Mouse (Mus musculus): ENCODE measurements around the gene Ccdc40. TPM values are rescaled to one million over a fixed set of nuclear protein-coding genes. Genes with fewer than 3 reads are reported as not detected.

Gene Ccdc40
- total and polyA plus RNA-seq, 2 experiments = 0.09 TPM; not detected in 1

DNA sequence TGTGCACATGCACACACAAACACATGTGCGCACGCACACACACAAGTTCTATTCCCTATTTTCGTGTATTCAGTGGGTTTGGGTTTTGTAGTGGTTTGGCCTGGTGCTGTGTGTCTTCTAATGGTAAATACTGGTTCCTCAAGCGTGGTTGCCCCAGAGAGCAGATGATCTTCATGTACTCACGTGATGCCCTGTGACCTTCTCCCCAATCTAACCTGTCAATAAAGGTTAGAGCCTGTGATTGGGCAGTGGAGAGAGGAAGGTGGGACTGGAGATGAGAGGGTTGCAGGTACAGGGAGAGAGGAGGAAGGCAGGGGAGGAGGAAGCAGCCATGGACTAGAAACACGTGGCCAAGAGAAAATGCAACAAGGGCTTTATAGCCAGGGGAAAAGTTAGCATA, 10.5 kb upstream of the Ccdc40 start:
- WGBS = 54% methylated on average over 6 of the region's 6 CpGs
- H3K27me3 ChIP-seq (ENCODE audit: control insufficient read depth, insufficient read depth, low read length) = no peaks in the 10 kb centered on the region

DNA sequence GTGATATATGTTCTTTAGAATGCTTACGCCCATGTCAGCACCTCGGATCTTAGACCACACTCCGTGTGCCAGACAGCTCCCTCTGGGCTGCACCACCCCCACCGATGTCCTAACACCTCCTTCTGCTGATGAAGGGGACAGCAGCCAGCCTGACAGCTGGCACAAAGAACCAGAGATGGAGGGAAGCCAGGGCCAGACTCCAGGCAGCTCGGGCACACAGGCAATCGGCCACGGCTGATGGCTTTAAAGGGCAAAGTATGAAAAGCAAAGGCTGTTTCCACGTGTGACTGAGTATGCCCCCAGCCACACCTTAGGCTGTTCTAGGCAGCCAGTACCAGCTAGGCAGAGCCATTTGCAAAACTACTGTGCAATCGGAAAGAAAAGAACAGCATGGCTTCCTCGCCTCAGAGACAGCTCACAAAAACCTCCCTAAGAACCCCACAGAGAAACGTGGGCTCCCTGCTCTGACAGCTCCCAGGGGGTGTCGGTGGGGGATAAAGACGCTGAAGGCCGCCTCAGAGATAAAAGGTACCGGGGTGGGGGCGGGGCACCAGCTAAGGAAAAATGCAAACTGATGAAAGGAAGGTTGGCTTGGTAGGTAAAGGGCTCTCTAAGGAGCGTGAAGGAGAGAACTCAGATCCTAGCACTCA, 8.4 kb upstream of the Ccdc40 start:
- peaks cover 37% of the 10 kb centered on the region for H3K4me1 ChIP-seq (ENCODE audit: control insufficient read depth, insufficient read depth, low read length)
- peak overlapping the region; percentile 81 for H3K27ac ChIP-seq (replicated peaks; ENCODE audit: insufficient read depth, low read depth, low read length)
- TF ChIP-seq POLR2A (IDR thresholded peaks at IDR 0.05; ENCODE audit: extremely low read depth, insufficient read depth, low read length) = no peak
- H3K79me2 ChIP-seq (ENCODE audit: control insufficient read depth, insufficient read depth, low read length) = peaks cover 9% of the 10 kb centered on the region
- DNase-seq (ENCODE audit: extremely low read depth, low read depth, low spot score) = peak; percentile 96
- 27% methylated on average over 17 of the region's 17 CpGs for WGBS
- peak overlapping the region; percentile 53 for H3K9ac ChIP-seq (ENCODE audit: low read depth, low read length)
- no peaks in the 10 kb centered on the region for H3K27me3 ChIP-seq (ENCODE audit: control insufficient read depth, insufficient read depth, low read length)
- H3K36me3 ChIP-seq (ENCODE audit: control insufficient read depth, insufficient read depth, low read length) = no peaks in the 10 kb centered on the region
- H3K4me3 ChIP-seq (ENCODE audit: insufficient read depth, low read depth, low read length) = 0 out of 2 replicates have a peak overlapping the region, but pooled peaks have one; percentile 10

More for the DNA sequence above, 10.5 kb upstream of the Ccdc40 start:
- no peaks in the 10 kb centered on the region; the same call in 1 of the 2 replicates for H3K79me2 ChIP-seq (ENCODE audit: control insufficient read depth, insufficient read depth, low read length)
- no peak overlapping the region for H3K27ac ChIP-seq (replicated peaks; ENCODE audit: insufficient read depth, low read depth, low read length)
- no peak overlapping the region for H3K4me3 ChIP-seq (ENCODE audit: insufficient read depth, low read depth, low read length)
- H3K36me3 ChIP-seq (ENCODE audit: control insufficient read depth, insufficient read depth, low read length) = no peaks in the 10 kb centered on the region
- H3K4me1 ChIP-seq (ENCODE audit: control insufficient read depth, insufficient read depth, low read length) = peaks cover 50% of the 10 kb centered on the region
- H3K9ac ChIP-seq (ENCODE audit: low read depth, low read length) = no peak overlapping the region
- no peak for TF ChIP-seq POLR2A (IDR thresholded peaks at IDR 0.05; ENCODE audit: extremely low read depth, insufficient read depth, low read length)
- no peak for TF ChIP-seq CTCF (IDR thresholded peaks at IDR 0.05; ENCODE audit: low read depth, low read length)
- DNase-seq (ENCODE audit: extremely low read depth, low read depth, low spot score) = peak; percentile 91

- DNase-seq (ENCODE audit: extremely low read depth, low read depth, low spot score) = peak; percentile 78
- Histone ChIP-seq H3K4me1 (ENCODE audit: control insufficient read depth, insufficient read depth, low read length) (peaks cover 27% of the 10 kb centered on the region), H3K4me3 (ENCODE audit: insufficient read depth, low read depth, low read length) (no peak overlapping the region), H3K79me2 (ENCODE audit: control insufficient read depth, insufficient read depth, low read length) (peaks cover 9% of the 10 kb centered on the region), H3K36me3 (ENCODE audit: control insufficient read depth, insufficient read depth, low read length) (no peaks in the 10 kb centered on the region), H3K9ac (ENCODE audit: low read depth, low read length) (no peak overlapping the region), H3K27me3 (ENCODE audit: control insufficient read depth, insufficient read depth, low read length) (no peaks in the 10 kb centered on the region), H3K27ac (replicated peaks; ENCODE audit: insufficient read depth, low read depth, low read length) (no peak overlapping the region; the same call in 1 of the 2 replicates)
- WGBS = 47% methylated on average over 10 of the region's 11 CpGs
- TF ChIP-seq POLR2A (IDR thresholded peaks at IDR 0.05; ENCODE audit: extremely low read depth, insufficient read depth, low read length) (no peak), CTCF (IDR thresholded peaks at IDR 0.05; ENCODE audit: low read depth, low read length) (no peak)
Observed at GRCm38 (mm10) chr11:119221812-119222510, 6.4 kb upstream of the Ccdc40 start.

DNA sequence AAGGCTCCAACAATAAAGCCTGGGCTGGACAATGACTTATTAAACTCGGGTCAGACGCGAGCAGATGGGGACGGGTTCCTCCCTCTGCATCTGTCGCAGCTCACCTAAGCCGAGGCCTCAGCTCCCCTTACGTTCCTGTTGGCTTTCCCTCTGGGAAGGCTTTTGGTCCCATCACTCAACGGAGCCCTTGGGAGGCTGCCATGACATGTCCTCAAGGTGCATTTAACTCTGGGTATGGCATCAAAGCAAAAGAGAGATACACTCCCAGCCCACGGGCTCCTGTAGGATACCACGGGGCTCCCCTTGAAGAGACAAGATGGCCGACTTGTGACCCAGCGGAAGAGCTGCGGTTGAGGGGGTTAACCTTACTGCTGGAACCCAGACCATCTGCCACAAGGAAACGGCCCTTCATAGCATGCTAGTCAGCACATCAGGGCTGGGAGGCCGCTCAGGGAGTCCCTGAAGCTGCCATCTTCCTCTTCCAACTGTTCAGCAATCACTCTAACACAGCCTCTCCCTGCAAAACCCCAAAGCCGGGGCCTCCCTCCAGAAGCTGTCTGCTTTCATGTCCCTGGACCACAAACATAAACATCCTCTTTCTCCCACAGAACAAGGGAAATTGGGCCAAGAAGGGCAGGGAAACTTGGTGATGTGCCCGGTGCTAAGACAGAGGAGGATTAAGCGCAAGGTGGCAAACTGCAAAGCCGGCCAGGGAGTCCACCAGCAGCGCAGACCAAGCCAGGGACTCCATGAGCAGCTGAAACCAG, 5.1 kb upstream of the Ccdc40 start:
- WGBS = 83% methylated on average over 20 of the region's 20 CpGs
- TF ChIP-seq POLR2A (IDR thresholded peaks at IDR 0.05; ENCODE audit: extremely low read depth, insufficient read depth, low read length) (no peak), CTCF (IDR thresholded peaks at IDR 0.05; ENCODE audit: low read depth, low read length) (no peak)
- Histone ChIP-seq H3K4me3 (ENCODE audit: insufficient read depth, low read depth, low read length) (no peak overlapping the region), H3K4me1 (ENCODE audit: control insufficient read depth, insufficient read depth, low read length) (peaks cover 26% of the 10 kb centered on the region), H3K79me2 (ENCODE audit: control insufficient read depth, insufficient read depth, low read length) (peaks cover 14% of the 10 kb centered on the region), H3K27me3 (ENCODE audit: control insufficient read depth, insufficient read depth, low read length) (no peaks in the 10 kb centered on the region), H3K9ac (ENCODE audit: low read depth, low read length) (no peak overlapping the region), H3K36me3 (ENCODE audit: control insufficient read depth, insufficient read depth, low read length) (no peaks in the 10 kb centered on the region), H3K27ac (replicated peaks; ENCODE audit: insufficient read depth, low read depth, low read length) (no peak overlapping the region)
- peak; percentile 48 for DNase-seq (ENCODE audit: extremely low read depth, low read depth, low spot score)

GRCm38 (mm10) chr11:119224926-119225325, 3.4 kb upstream of the Ccdc40 start:
- no peak overlapping the region for H3K9ac ChIP-seq (ENCODE audit: low read depth, low read length)
- H3K27ac ChIP-seq (replicated peaks; ENCODE audit: insufficient read depth, low read depth, low read length) = no peak overlapping the region
- no peaks in the 10 kb centered on the region for H3K27me3 ChIP-seq (ENCODE audit: control insufficient read depth, insufficient read depth, low read length)
- no peak for TF ChIP-seq POLR2A (IDR thresholded peaks at IDR 0.05; ENCODE audit: extremely low read depth, insufficient read depth, low read length)
- TF ChIP-seq CTCF (IDR thresholded peaks at IDR 0.05; ENCODE audit: low read depth, low read length) = no peak
- peaks cover 14% of the 10 kb centered on the region for H3K79me2 ChIP-seq (ENCODE audit: control insufficient read depth, insufficient read depth, low read length)
- no peak overlapping the region for H3K4me3 ChIP-seq (ENCODE audit: insufficient read depth, low read depth, low read length)
- DNase-seq (ENCODE audit: extremely low read depth, low read depth, low spot score) = peak; percentile 71
- 20% methylated on average over 6 of the region's 6 CpGs for WGBS
- no peaks in the 10 kb centered on the region for H3K36me3 ChIP-seq (ENCODE audit: control insufficient read depth, insufficient read depth, low read length)
- peaks cover 16% of the 10 kb centered on the region for H3K4me1 ChIP-seq (ENCODE audit: control insufficient read depth, insufficient read depth, low read length)
